Mouse (Mus musculus) kidney, adult 2 months (tissue): ENCODE measurements around the gene Iqcf1.

Source experiments
- CTCF ChIP-seq: fragments of 200-500 bp; conservative IDR thresholded peaks from 2 replicates; pipeline ENCODE4 v1.5.1; 2011; ENCODE audit warnings: low read depth, mild to moderate bottlenecking, control low read depth, low read length, moderate library complexity, mixed read lengths; ENCODE audit not compliant: insufficient read depth, insufficient read length
- POLR2A ChIP-seq: fragments of 200-500 bp; IDR thresholded peaks from one replicate; pipeline ENCODE4 v1.6.1; 2011; ENCODE audit warnings: low read depth, low read length, control low read depth

- TF ChIP-seq CTCF (no peak), POLR2A (no peak)
These were observed 16.6 kb upstream of the Iqcf1 start for GRCm38 (mm10) chr9:106483136-106483535.
